Mouse (Mus musculus) E14TG2a.4 (cell line): ENCODE results near the gene Rprd1b.

ENCODE experiments used
- CTCF ChIP-seq: conservative IDR thresholded peaks from 2 replicates; pipeline ENCODE4 v1.5.1; 2014; ENCODE audit warnings: low read length
- NANOG ChIP-seq: IDR thresholded peaks from 2 replicates; pipeline ENCODE4 v1.6.1; 2014; ENCODE audit warnings: borderline replicate concordance, low read length, mixed read lengths

DNA sequence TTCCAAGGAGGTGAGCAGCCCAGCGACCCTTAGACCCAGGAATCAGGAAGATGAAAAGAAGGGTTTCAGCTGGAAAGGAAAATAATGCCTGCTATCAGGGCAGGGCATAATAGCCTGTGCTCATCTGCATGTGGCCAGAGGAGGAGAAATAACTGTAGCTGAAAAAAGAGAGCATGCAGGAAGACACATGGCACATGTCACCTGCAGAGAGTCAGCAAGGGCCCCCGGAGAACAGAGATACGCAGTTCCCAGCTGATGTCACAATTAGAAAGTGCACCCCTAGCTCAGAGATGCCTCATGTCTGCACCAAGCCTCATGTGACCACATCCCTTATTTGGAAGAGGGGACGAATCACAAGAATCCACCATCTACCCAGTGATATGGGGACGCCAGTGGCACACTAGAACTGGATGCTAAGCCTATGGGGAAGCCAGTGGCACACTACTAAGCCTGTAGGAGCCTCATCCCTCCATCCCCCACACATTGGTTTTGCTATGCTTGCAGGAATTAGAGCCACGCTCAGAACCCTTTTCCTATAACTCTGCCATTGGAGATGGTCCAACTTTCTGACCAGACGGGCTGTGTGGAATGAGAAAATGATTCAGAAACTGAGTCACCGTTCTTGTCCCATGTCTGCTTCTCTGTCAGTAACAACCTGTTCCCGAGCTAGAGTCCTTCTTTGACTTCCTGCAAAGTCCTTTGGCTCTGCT is 139.4 kb downstream of the Rprd1b start:
- no peak for TF ChIP-seq CTCF
- TF ChIP-seq NANOG = no peak
